Mouse (Mus musculus) kidney, postnatal 25 days (tissue): ENCODE results near the gene Atn1.

Experiments
- DNase-seq, 2 experiments: peaks; one replicate each; pipeline ENCODE4 v3.0.0; 2021; ENCODE audit warnings: mixed read lengths in 2 of 2

The Atn1 gene

DNA sequence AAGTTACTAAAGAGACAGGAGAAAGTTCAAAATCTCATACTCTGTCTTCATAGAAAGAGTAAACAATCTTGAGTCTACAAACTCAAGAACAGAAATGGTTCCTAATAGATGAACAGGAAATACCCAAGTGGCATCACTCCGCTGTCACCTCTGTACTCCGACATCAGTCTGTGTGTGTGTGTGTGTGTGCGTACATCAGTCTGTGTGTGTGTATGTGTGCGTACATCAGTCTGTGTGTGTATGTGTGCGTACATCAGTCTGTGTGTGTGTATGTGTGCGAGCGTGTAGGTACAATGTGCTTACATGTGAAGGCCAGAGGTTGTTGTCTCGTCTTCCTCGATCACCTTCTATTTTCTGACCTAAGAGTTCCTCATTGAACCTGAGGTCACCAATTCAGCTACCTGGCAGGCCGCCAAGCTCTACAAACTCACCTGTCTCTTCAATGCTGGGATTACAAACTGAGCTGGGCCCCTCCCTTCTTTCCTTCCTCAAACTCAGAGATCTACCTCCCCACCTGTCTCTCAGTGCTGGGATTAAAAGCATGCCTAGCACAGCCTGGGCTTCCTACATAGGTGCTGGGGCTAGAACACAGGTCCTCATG is 47.9 kb downstream of the Atn1 start:
- peak in 1 of 2 experiments; percentile 40 for DNase-seq

DNA sequence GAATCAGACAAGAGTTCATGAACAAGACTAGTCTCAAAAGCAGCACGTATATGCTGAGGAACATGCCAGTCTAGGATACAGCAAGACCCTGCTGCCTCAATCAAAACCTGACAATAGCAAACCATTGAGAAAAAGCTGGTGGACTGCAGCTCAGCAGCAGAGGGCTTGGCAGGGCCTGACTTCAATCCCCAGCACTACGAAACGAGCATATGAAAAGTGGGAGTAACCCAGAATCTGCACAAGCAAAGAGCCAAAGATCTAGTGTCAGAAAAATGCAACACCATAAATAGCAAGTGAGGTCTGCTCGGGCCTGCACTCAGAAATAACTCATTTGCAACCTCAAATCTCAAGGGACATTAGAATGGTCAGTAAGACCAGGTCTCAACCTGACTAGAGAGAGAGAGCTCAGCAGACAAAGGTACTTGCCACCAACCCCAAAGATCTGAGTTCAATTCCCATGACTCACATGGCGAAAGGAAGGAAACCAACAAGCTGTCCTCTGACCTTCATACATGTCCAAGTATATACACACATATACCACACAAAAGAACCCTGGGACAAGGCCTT is 50.2 kb downstream of the Atn1 start:
- no peak for DNase-seq

DNA sequence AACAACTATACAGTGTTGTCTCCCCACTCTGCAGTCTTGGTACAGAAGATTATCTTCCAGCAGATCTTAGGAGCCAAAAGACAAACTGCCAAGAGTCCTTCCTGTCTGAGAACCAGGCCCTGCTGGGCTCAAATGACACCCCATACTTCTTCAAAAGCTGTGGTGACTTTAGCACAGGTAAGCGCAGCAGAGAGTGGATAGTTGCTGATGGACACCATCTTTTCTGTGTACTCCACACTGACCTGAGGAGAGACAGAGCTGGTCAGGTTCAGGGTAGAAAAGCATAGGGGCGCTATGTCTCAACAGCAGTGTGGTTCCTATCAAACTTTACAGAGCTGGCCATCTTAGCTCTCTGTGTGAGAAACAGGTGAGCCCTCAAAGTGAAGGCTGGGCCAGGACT is 51.9 kb downstream of the Atn1 start:
- DNase-seq: no peak

DNA sequence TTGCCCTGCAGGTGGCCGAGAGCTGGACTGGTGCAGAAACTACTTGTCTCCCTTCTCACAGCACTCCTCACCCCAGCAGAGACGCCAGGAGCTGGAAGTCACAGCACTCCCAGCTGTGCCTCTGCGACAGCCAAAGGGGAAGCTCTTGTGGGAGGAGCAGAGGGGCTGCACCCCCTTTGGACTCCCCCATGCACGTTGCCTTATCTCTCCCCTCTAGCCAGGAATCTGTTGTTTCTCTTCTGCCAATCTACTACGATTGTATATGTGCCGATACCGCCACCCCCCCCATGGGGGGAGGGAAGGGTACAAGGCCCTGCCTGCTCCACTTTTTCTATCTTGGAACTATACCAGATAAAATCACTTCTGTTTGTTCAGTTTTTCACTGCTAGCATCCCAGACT is 52.5 kb downstream of the Atn1 start:
- DNase-seq: peak in 1 of 2 experiments; percentile 37

DNA sequence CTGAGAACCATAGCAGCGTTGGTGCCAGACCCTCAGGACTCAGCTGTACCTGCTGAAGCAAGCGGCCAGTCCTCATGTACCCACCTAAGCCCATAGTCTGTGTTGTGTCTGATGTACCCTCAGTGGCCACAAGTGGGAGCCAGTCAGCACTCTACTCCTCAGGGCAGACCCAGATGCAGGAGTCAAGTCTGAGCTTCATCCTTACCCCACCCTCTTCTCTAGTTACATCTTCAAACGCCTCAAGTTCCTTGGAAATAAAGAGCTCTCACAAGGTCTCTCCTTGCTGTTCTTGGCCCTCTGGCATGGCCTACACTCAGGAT is 53.6 kb downstream of the Atn1 start:
- DNase-seq: peak; percentile 72 to 84

DNA sequence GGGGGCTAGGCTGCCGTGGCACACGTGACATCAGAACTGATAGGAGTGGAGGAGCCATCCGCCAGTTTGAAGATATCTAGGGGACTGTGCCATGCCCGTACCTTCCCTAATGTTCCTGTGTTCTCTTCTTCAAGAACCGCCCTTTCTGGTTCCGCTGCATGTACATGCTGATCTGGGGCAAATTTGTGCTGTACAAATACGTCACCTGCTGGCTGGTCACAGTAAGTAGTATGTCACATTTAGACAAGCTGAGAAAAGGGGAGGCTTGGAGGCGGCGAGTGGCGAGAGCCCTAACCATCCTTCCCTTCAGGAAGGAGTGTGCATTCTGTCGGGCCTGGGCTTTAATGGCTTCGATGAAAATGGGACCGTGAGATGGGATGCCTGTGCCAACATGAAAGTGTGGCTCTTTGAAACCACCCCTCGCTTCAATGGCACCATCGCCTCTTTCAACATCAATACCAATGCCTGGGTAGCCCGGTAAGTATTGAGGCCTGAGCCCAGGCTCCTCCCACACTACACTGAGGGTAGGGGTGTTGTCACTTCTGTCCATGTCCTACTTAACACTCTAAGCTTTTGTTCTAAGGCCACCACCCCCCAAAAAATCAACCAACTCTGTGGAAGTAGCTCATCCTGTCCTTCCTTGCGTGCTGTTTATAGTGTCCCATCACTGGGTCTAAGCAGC is 54.1 kb downstream of the Atn1 start:
- DNase-seq: no peak

DNA sequence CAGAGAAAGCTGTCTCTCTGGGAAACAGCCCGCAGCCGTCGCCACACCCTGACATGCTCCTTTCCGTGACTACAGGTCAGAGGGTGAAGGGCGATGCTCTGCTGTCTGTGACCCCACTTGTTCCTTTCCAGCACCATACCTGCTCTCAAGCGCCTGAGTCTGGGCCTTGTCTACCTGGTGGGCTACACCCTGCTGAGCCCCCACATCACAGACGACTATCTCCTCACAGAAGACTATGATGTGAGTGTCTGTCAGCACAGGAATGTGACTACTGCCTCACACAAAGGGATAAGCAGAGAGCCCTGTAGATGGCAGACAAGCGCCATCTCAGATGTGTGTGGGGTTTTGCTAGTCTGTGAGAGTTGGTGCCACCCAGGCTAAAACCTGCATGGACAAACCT is 55.0 kb downstream of the Atn1 start:
- DNase-seq: peak in 1 of 2 experiments; percentile 41

DNA sequence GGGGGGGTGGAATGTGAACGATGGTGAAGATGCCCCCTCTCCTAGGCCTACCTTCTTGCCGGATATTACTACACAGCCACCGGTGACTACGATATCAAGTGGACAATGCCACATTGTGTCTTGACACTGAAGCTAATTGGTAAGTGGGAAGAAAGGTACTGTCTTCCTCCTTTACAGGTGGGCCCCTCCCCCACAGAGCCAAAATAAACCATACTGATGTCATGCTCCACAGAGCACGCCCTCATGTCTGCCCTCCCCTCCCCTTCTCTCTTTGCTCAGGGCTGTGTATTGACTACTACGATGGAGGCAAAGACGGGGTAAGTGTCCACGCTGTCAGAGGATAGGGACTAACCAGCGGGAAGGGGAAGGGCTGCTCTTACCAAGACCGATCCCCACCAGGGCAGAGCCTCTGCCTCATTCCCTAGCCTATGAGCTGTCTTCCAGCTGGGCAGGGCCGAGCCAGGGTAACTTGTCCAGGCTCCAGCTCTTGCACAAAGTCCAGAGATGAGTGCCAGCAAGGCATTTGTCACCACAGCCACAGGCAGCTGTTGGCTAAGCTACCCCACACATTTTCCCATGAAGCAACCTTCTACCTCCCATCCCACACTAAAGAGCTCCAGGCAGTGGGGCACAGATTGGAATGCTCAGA is 56.2 kb downstream of the Atn1 start:
- DNase-seq: peak; percentile 62 to 85

DNA sequence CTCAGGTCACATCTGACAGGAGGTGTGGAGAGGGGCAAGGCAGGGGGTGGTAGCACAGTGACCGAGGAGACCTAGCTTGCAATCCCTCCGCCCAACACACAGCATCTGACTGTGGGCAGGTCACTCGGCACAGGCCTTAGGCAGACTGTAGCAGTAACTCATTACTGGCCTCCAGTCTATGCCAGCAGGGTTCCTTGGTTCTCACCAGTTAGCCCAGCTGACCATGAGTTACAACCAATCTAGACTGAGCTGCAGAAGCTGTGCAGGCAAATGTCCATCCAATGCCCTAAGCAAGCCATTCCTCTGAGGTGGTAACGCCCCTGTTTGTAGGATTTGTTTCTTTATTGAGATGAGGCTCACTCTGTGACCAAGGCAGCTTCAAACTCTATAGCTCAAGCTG is 57.0 kb downstream of the Atn1 start:
- DNase-seq: peak in 1 of 2 experiments; percentile 47

DNA sequence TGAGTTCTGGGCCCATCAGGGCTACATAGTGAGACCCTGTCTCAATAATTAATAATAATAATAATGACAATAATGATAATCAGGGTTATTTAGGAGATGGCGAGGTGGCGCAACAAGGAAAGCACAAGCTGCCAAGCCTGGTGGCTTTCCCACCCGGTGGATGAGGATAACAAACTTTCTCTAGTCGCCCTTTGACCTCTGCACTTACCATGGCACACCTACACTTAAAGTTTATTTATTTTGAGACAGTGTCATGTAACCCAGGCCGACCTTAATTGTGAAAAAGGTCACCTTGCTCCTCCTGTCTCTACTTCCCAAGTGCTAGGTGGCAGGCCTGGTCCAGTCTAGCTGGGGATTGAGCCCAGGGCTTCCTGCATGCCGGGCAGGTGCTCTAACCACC is 57.6 kb downstream of the Atn1 start:
- no peak for DNase-seq

DNA sequence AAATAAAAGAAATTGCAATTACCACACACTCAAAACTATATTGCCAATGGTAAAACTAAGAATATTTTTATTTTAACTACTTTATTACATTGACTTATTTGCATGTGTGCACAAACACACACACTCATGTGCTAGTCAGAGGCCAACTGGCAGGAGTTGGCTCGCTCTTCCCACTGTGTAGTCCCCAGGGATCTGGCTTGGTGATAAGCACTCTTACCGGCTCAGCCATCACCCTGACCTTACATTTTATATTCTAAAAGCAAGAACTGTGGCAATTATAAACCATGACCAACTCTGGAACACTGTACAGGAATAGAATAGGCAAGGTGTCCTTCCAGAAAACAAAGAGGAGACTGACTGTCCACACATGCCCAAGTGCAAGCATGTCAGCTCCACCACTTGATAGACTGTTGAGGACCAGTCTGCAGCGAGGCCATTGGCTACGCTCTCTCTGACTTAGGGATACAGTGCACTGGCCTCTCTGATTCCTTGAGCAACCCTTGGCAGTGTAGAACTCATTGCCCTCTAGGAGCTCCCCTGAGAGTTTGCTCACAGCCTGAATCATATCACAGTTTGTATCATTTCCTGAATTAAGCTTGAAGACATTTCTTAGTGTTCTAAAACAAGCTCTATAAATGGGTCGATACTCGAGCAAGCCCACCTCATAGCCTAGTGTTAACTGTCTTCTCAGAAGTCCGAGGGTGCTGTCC is 59.7 kb downstream of the Atn1 start:
- no peak for DNase-seq

DNA sequence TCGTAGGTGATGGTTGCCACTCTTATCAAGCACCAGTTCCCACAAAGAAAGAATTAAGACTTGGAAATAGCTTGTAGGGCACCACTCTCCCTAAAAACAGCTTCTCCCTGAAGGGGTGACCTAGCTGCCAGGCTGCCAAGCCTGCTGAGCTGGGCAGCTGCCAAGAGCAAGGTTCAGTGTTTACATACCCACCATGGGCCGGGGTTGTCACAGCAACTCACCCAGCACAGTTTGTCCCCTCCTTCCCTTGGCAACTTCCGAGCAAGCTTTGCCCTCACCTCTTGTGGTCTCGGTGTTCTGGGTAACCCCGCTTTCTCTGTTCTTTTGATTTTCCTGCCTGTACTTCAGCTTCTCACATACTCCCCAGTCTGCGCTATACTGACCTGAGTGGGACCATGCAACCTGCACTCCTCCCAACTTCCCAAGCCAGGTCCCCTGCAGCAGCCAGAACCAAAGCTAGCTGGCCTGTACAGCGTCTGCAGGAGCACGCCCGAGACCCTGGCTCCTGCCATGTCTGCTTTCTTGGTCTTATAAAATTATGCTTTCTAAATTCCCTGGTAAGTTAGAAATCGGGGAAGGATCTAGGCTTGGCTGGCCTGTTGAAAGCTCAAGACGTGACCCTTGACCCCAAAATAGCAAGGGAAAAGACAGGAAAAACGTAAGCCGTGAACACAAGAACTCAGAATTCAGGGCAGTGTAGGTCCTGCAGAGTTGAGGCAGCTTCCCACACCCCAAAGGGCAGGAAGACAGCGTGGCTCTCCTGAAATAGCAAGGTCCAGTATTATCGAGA is 62.0 kb downstream of the Atn1 start:
- DNase-seq: peak; percentile 93 to 98

DNA sequence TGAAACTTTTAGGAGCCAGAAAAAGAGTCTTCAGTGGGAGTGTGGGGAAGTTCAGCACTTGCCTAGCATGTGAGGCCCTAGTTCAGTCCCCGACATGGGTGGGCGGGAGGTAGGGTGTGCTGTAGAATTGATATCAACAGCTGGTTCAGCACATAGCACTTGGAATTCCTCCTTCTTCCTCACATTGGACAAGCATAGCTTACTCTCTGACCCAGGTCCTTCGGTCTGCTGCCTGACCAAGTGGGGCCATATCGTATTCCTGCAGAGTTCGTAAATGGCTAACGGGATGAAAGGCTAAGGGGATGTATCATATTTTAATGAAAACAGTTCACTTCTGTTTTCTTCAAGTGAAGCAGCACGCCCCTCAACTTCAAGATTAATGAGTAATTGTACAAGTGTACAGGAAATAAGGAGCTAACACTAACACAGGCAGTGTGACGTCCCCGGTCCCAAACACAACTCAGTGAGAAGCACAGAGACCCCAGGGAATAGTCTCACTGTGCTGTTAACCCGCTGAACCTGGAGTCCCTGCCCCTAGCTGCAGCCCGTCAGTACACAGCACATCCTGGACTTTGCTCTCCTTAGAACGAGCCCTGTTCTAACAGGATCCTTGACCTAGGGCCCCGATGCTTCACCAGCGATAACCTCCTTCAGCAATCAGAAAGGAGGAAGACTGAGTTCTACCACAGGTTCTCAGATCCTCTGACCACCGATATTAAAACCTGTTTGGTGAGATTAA is 62.9 kb downstream of the Atn1 start:
- DNase-seq: peak; percentile 45 to 76
